Mouse (Mus musculus): ENCODE data around the gene Eif2b1. TPM values are rescaled to one million over a fixed set of nuclear protein-coding genes. Genes with fewer than 3 reads are reported as not detected.
"Not testable (repeated sequence)": the region's sequence is repeated elsewhere in the genome, so short reads cannot be mapped to it uniquely, and the experiment has no call there.

Eif2b1 gene
- total and polyA plus RNA-seq, 3 experiments = 10.3 to 72.5 (median 46.8) TPM

DNA sequence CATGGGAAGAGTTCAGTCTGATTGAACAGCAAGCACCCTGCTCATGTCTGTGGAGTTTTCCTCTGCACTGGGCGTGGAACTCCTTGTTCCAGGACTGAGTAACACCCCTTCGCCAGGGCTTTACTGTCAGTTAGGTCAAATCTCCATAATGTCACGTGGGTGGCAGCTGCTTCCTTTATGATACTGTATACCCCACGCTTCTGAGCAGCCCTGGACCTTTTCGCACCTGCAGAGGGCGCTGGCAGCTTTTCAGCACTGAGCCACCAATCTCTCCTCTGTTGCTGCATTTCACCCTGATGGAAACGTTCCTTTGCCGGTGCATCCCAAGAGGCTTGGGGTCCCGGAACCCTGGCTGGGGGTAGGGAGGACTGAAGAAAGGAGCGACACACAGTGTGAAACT lies 32.0 kb upstream of the Eif2b1 start:
- Histone ChIP-seq H3K4me3 (ENCODE audit: low read depth, low read length) (no peak overlapping the region), H3K4me1 (ENCODE audit: insufficient read depth, low read depth, low read length) (no peaks in the 10 kb centered on the region), H3K27me3 (ENCODE audit: insufficient read depth, low read length) (peaks cover 4% of the 10 kb centered on the region; the same call in 1 of the 2 replicates), H3K36me3 (replicated peaks) (no peaks in the 10 kb centered on the region), H3K9me3 (replicated peaks) (no peaks in the 10 kb centered on the region)
- TF ChIP-seq POLR2AphosphoS5 (IDR thresholded peaks at IDR 0.05; ENCODE audit: insufficient replicate concordance, low read depth, low read length) (no peak), TAL1 (conservative IDR thresholded peaks at IDR 0.05; ENCODE audit: low read depth, low read length) (no peak), CTCF (IDR thresholded peaks at IDR 0.05; ENCODE audit: low read depth, low read length) (no peak), GATA1 (IDR thresholded peaks at IDR 0.05; ENCODE audit: borderline replicate concordance, low read length) (no peak), GATA2 (IDR thresholded peaks at IDR 0.05; ENCODE audit: borderline replicate concordance, low read depth, low read length) (no peak)
- DNase-seq (ENCODE audit: low spot score) = no peak
- ATAC-seq (ENCODE audit: extremely low read depth, insufficient number of reproducible peaks, low FRiP score, poor library complexity, severe bottlenecking) = no peak

DNA sequence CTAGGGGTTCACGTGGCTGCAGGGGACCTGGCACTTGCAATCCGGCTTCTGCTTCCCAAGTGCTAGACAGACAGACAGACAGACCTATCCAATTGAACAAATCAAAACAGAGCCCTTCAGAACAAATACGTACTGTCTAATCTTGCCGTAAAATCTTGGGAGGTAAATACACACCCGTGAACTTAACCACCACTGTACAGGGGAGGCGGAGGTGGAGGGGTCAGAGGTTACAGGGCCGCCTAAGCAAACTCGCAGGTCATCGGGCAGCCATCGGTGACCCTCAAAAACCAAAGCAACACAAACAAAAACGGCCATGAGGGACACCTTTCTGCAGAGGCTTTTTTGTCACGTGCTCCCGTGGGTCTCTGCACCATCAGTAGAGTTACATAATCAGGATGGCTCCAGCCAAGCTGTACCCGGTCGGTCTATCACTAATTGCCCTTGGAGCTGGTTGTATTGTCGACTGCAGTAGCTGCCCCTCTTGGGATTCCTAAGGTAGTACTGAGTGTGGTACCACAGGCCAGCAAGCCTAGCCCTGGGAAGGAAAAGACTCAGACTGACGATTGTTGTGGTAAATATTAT lies 26.2 kb upstream of the Eif2b1 start:
- no peak for ATAC-seq (ENCODE audit: extremely low read depth, insufficient number of reproducible peaks, low FRiP score, poor library complexity, severe bottlenecking)
- DNase-seq (ENCODE audit: low spot score) = no peak

DNA sequence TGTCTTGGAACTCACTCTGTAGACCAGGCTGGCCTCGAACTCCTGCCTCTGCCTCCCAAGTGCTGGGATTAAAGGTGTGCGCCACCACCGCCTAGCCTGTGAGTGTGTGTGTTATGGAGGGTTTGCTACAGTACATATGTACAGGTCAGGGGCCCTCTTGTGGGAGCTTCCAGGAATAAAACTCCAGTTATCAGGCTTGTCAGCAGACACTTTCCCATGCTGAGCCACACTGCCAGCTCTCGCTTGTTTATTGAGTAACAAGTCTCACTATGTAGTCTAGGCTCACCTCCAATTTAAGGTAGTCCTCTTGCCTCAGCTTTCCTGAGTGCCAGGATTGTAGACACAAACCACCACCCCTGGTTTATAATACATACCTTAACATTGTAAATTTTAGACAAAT lies 25.4 kb upstream of the Eif2b1 start:
- no peak overlapping the region for H3K4me3 ChIP-seq (ENCODE audit: low read depth, low read length)
- ATAC-seq (ENCODE audit: extremely low read depth, insufficient number of reproducible peaks, low FRiP score, poor library complexity, severe bottlenecking) (no peak), DNase-seq (ENCODE audit: low spot score) (no peak)
- no peaks in the 10 kb centered on the region for H3K9me3 ChIP-seq (replicated peaks)
- no peaks in the 10 kb centered on the region; the same call in 1 of the 2 replicates for H3K27me3 ChIP-seq (ENCODE audit: insufficient read depth, low read length)
- peaks cover 3% of the 10 kb centered on the region; the same call in 1 of the 2 replicates for H3K4me1 ChIP-seq (ENCODE audit: insufficient read depth, low read depth, low read length)
- H3K36me3 ChIP-seq (replicated peaks) = no peaks in the 10 kb centered on the region
- TF ChIP-seq GATA1 (IDR thresholded peaks at IDR 0.05; ENCODE audit: borderline replicate concordance, low read length) (no peak), GATA2 (IDR thresholded peaks at IDR 0.05; ENCODE audit: borderline replicate concordance, low read depth, low read length) (no peak), TAL1 (conservative IDR thresholded peaks at IDR 0.05; ENCODE audit: low read depth, low read length) (no peak)

More for the DNA sequence above, 26.2 kb upstream of the Eif2b1 start:
- H3K27me3 ChIP-seq (ENCODE audit: insufficient read depth, low read length) = peaks cover 4% of the 10 kb centered on the region; the same call in 1 of the 2 replicates
- H3K36me3 ChIP-seq (replicated peaks) = no peaks in the 10 kb centered on the region
- no peaks in the 10 kb centered on the region for H3K9me3 ChIP-seq (replicated peaks)
- H3K4me3 ChIP-seq (ENCODE audit: low read depth, low read length) = no peak overlapping the region
- TF ChIP-seq GATA1 (IDR thresholded peaks at IDR 0.05; ENCODE audit: borderline replicate concordance, low read length) (no peak), CTCF (IDR thresholded peaks at IDR 0.05; ENCODE audit: low read depth, low read length) (no peak), POLR2AphosphoS5 (IDR thresholded peaks at IDR 0.05; ENCODE audit: insufficient replicate concordance, low read depth, low read length) (no peak), TAL1 (conservative IDR thresholded peaks at IDR 0.05; ENCODE audit: low read depth, low read length) (no peak), GATA2 (IDR thresholded peaks at IDR 0.05; ENCODE audit: borderline replicate concordance, low read depth, low read length) (no peak)
- H3K4me1 ChIP-seq (ENCODE audit: insufficient read depth, low read depth, low read length) = peaks cover 3% of the 10 kb centered on the region; the same call in 1 of the 2 replicates

DNA sequence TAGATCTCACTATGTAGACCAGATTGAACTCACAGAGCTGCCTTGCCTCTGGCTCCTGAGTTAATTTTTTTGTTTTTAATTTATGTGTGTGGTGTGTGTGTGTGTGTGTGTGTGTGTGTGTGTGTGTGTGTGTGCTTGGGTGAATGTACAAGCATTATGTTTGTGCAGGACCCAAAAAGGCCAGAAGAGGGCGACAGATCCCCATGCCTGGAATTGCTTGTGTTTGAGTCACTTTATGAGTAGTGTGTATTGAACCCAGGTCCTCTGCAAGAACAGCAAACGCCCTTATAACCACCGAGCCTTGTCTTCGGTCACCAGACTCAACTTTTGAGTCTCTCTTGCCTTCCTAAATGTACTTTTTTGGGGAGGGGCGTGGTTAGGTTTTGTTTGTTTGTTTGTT lies 23.4 kb upstream of the Eif2b1 start:
- TF ChIP-seq TAL1 (conservative IDR thresholded peaks at IDR 0.05; ENCODE audit: low read depth, low read length) = no peak
- TF ChIP-seq CTCF (IDR thresholded peaks at IDR 0.05; ENCODE audit: low read depth, low read length) = peak; percentile 60
- peaks cover 3% of the 10 kb centered on the region; the same call in 1 of the 2 replicates for H3K4me1 ChIP-seq (ENCODE audit: insufficient read depth, low read depth, low read length)
- DNase-seq (ENCODE audit: low spot score) (no peak), ATAC-seq (ENCODE audit: extremely low read depth, insufficient number of reproducible peaks, low FRiP score, poor library complexity, severe bottlenecking) (no peak)
- no peak overlapping the region for H3K4me3 ChIP-seq (ENCODE audit: low read depth, low read length)
- peaks cover 1% of the 10 kb centered on the region for H3K36me3 ChIP-seq (replicated peaks)
- no peaks in the 10 kb centered on the region for H3K9me3 ChIP-seq (replicated peaks)
- H3K27me3 ChIP-seq (ENCODE audit: insufficient read depth, low read length) = peaks cover 8% of the 10 kb centered on the region; the same call in 1 of the 2 replicates

DNA sequence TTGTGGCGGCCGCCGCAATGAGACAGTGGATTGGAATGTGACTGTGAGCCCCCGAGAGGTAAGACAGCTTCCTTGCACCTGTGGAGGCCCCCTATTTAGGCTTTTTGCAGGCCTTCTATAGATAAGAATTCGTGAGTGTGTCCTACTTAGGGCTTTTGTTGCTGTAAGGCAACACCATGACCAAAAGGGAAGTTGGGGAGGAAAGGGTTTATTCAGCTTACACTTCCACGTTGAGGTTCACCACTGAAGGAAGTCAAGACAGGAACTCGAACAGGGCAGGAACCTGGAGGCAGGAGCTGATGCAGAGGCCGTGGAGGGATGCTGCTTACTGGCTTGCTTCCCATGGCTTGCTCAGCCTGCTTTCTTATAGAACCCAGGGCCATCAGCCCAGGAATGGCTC lies 20.8 kb upstream of the Eif2b1 start:
- ATAC-seq (ENCODE audit: extremely low read depth, insufficient number of reproducible peaks, low FRiP score, poor library complexity, severe bottlenecking); H3K4me1 ChIP-seq (ENCODE audit: insufficient read depth, low read depth, low read length); H3K9me3 ChIP-seq (replicated peaks); DNase-seq (ENCODE audit: low spot score); H3K27me3 ChIP-seq (ENCODE audit: insufficient read depth, low read length); H3K4me3 ChIP-seq (ENCODE audit: low read depth, low read length): not testable (repeated sequence)
- H3K36me3 ChIP-seq (replicated peaks) = peaks cover 26% of the 10 kb centered on the region

DNA sequence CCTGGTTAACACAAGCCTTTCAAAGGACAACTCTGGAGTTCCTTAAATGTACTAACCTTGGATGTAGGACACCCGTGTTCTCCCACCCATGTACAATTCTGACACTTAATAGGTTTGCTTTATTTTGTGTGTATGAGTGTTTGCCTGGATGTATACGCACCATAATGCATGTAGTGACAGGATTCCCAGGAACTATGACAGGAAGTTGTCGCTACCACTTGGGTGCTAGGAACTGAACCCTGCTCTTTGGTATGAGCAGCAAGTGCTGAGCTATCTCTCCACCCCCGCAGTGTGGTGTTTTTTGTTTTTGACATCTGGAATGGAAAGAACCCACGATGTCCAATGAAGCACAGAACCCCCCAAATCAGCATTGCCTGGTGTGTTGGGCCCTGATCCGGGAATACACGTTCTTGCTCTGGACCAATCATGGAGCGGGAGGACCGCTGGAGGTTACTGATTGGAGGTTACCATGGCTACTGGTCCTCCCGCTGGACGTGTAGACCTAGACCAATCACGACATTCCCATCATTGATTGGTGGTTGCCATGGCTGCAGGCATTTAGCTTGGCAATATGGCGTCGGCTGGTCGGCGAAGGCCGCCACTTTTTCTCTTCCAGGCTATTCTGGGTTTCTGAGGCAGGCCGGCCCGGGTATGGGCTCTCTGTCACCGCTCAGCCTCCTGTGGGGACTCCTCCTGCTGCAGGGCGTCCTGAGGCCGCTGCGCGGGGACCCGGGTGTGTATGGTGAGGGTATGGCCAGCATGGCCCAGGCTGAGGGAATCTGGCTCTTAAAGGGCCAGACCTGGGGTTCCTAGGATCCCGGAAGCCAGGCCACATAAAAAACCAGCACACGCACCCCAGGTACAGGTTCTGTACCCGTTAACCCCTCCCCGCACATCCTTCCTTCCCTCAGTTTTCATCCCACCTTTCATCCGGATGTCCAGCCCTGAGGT lies 19.6 kb upstream of the Eif2b1 start:
- H3K4me3 ChIP-seq (ENCODE audit: low read depth, low read length) = no peak overlapping the region
- H3K9me3 ChIP-seq (replicated peaks) = no peaks in the 10 kb centered on the region
- TF ChIP-seq TAL1 (conservative IDR thresholded peaks at IDR 0.05; ENCODE audit: low read depth, low read length) = no peak
- peaks cover 8% of the 10 kb centered on the region; the same call in 1 of the 2 replicates for H3K27me3 ChIP-seq (ENCODE audit: insufficient read depth, low read length)
- H3K4me1 ChIP-seq (ENCODE audit: insufficient read depth, low read depth, low read length) = peaks cover 1% of the 10 kb centered on the region; the same call in 1 of the 2 replicates
- ATAC-seq (ENCODE audit: extremely low read depth, insufficient number of reproducible peaks, low FRiP score, poor library complexity, severe bottlenecking) (no peak), DNase-seq (ENCODE audit: low spot score) (no peak)
- H3K36me3 ChIP-seq (replicated peaks) = peaks cover 39% of the 10 kb centered on the region

All from G1E (cell line).